Mouse (Mus musculus): ENCODE results near the gene Cdk13.

DNA sequence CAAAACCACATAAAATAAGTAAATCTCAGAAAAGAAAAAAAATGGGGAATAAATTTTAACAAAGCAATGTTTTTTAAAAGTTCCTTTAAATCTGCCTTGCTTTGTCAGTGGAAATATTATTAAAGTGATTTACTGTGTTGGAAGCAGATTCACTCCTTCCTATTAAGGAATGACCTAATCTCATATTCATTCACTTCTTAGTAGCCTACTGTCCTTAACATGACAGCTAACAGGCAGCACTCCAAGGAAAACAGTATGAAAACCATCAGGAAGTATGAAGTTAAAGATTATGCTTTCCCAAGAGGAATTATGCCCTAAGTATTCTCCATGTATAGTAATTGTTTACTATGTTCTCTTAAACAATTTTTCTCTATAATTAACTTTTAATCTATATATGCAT is 114.2 kb downstream of the Cdk13 start:
- TF ChIP-seq CTCF (IDR thresholded peaks at IDR 0.05; ENCODE audit: extremely low read depth, insufficient read depth, low read length) (no peak), POLR2A (IDR thresholded peaks at IDR 0.05; ENCODE audit: extremely low read depth, insufficient read depth, low read length) (no peak)
